Mouse (Mus musculus) liver, embryonic 13.5 days (tissue): Measurements from ENCODE around the gene Ccdc97. TPM values are rescaled to one million over a fixed set of nuclear protein-coding genes. Genes with fewer than 3 reads are reported as not detected.
"Not testable (repeated sequence)": the region's sequence is repeated elsewhere in the genome, so short reads cannot be mapped to it uniquely, and the experiment has no call there.

ENCODE experiments used
- ATAC-seq: fragments of 200-750 bp; cut with Nextera tagmentation; 2 replicates; pipeline ENCODE4 v1.8.0; 2017; ENCODE audit warnings: low read depth, mild to moderate bottlenecking, moderate number of reproducible peaks, moderate library complexity
- DNase-seq: peaks from one replicate; pipeline ENCODE4 v3.0.0; 2022
- H3K27ac ChIP-seq: fragments of 300-500 bp; sonication (generic); 2 replicates; pipeline ENCODE4 v1.5.1; 2015; ENCODE audit warnings: moderate library complexity, mild to moderate bottlenecking, inconsistent platforms
- H3K27me3 ChIP-seq: fragments of 300-500 bp; sonication (generic); 2 replicates; pipeline ENCODE4 v1.6.1; 2015; ENCODE audit warnings: mild to moderate bottlenecking, inconsistent platforms
- H3K36me3 ChIP-seq: fragments of 300-500 bp; sonication (generic); 2 replicates; pipeline ENCODE4 v1.6.1; 2015; ENCODE audit warnings: mild to moderate bottlenecking, inconsistent platforms
- H3K4me1 ChIP-seq: fragments of 300-500 bp; sonication (generic); replicated peaks from 2 replicates; pipeline ENCODE4 v1.6.1; 2015; ENCODE audit warnings: inconsistent platforms
- H3K4me2 ChIP-seq: fragments of 300-500 bp; sonication (generic); 2 replicates; pipeline ENCODE4 v1.6.1; 2015; ENCODE audit warnings: inconsistent platforms, mild to moderate bottlenecking, moderate library complexity
- H3K4me3 ChIP-seq: fragments of 300-500 bp; sonication (generic); replicated peaks from 2 replicates; pipeline ENCODE4 v1.5.1; 2015; ENCODE audit warnings: mild to moderate bottlenecking, inconsistent platforms
- H3K9ac ChIP-seq: fragments of 300-500 bp; sonication (generic); 2 replicates; pipeline ENCODE4 v1.6.1; 2015; ENCODE audit warnings: mild to moderate bottlenecking, inconsistent platforms
- H3K9me3 ChIP-seq: fragments of 300-500 bp; sonication (generic); replicated peaks from 2 replicates; pipeline ENCODE4 v1.6.1; 2016; ENCODE audit warnings: inconsistent platforms
- WGBS: fragments of 180-500 bp; shearing (Covaris S2); methylation state at CpG from one replicate; pipeline ENCODE4 v1.1.7; 2015; ENCODE audit not compliant: insufficient replicate concordance; 5-methylcytosine and 5-hydroxymethylcytosine counted together
- polyA plus RNA-seq: library from polyadenylated mRNA; unstranded; fragments of >200 nt; fragmentation: Nextera tagmentation; extraction: Ambion mirVana; gene quantifications from 2 replicates; pipeline ENCODE4 v1.2.1, GENCODE M21; 2015

Ccdc97 gene
- polyA plus RNA-seq, 1 experiment from 2014 or later = 8.8 TPM

GRCm38 (mm10) chr7:25753076-25753475 is 34.2 kb upstream of the Ccdc97 start:
- H3K27ac ChIP-seq = peak overlapping the region; percentile 96; the same call in 1 of the 2 replicates
- DNase-seq (no peak), ATAC-seq (no peak)
- no peaks in the 10 kb centered on the region for H3K27me3 ChIP-seq
- peaks cover 43% of the 10 kb centered on the region for H3K4me1 ChIP-seq
- no peaks in the 10 kb centered on the region for H3K9me3 ChIP-seq
- peak overlapping the region; percentile 97 for H3K4me3 ChIP-seq
- H3K9ac ChIP-seq = peak overlapping the region; percentile 99
- H3K36me3 ChIP-seq = peaks cover 46% of the 10 kb centered on the region
- H3K4me2 ChIP-seq = peak overlapping the region; percentile 92

GRCm38 (mm10) chr7:25746844-25747243 is 28.0 kb upstream of the Ccdc97 start:
- DNase-seq = no peak
- Histone ChIP-seq H3K4me1 (peaks cover 20% of the 10 kb centered on the region), H3K9ac (no peak overlapping the region)

GRCm38 (mm10) chr7:25738277-25738676 is 19.4 kb upstream of the Ccdc97 start:
- Histone ChIP-seq H3K27ac (no peak overlapping the region), H3K27me3 (no peaks in the 10 kb centered on the region), H3K36me3 (peaks cover 98% of the 10 kb centered on the region), H3K4me2 (no peak overlapping the region), H3K9me3 (no peaks in the 10 kb centered on the region), H3K9ac (no peak overlapping the region), H3K4me1 (peaks cover 55% of the 10 kb centered on the region), H3K4me3 (no peak overlapping the region)
- ATAC-seq (peak; percentile 78), DNase-seq (no peak)
- WGBS = 23% methylated on average over 3 of the region's 3 CpGs

More at GRCm38 (mm10) chr7:25746844-25747243, 28.0 kb upstream of the Ccdc97 start:
- H3K4me3 ChIP-seq = no peak overlapping the region
- H3K27ac ChIP-seq = no peak overlapping the region
- no peaks in the 10 kb centered on the region for H3K9me3 ChIP-seq
- no peaks in the 10 kb centered on the region for H3K27me3 ChIP-seq
- ATAC-seq = no peak
- H3K36me3 ChIP-seq = peaks cover 100% of the 10 kb centered on the region
- WGBS = 74% methylated on average over 3 of the region's 3 CpGs
- H3K4me2 ChIP-seq = no peak overlapping the region

- Histone ChIP-seq H3K36me3 (peaks cover 98% of the 10 kb centered on the region), H3K4me3 (no peak overlapping the region), H3K4me2 (no peak overlapping the region), H3K27me3 (no peaks in the 10 kb centered on the region), H3K4me1 (peaks cover 50% of the 10 kb centered on the region), H3K27ac (no peak overlapping the region; the same call in 1 of the 2 replicates), H3K9me3 (no peaks in the 10 kb centered on the region), H3K9ac (no peak overlapping the region)
- 81% methylated on average over 2 of the region's 2 CpGs for WGBS
- DNase-seq (no peak), ATAC-seq (no peak)
Observed at GRCm38 (mm10) chr7:25736920-25737319, 18.0 kb upstream of the Ccdc97 start.

GRCm38 (mm10) chr7:25734991-25735390 is 16.1 kb upstream of the Ccdc97 start:
- no peak for DNase-seq
- peaks cover 98% of the 10 kb centered on the region for H3K36me3 ChIP-seq
- WGBS = 11% methylated on average over 4 of the region's 4 CpGs

GRCm38 (mm10) chr7:25731294-25732055 is 12.6 kb upstream of the Ccdc97 start:
- H3K4me1 ChIP-seq = peaks cover 28% of the 10 kb centered on the region
- no peak overlapping the region for H3K4me3 ChIP-seq
- H3K27ac ChIP-seq = peak overlapping the region; percentile 1; the same call in 1 of the 2 replicates
- no peak overlapping the region for H3K4me2 ChIP-seq
- no peaks in the 10 kb centered on the region for H3K9me3 ChIP-seq
- no peak for DNase-seq
- 63% methylated on average over 8 of the region's 8 CpGs for WGBS
- no peaks in the 10 kb centered on the region for H3K27me3 ChIP-seq
- ATAC-seq = no peak
- peaks cover 98% of the 10 kb centered on the region for H3K36me3 ChIP-seq
- no peak overlapping the region for H3K9ac ChIP-seq

More at GRCm38 (mm10) chr7:25734991-25735390, 16.1 kb upstream of the Ccdc97 start:
- 0 out of 2 replicates have a peak overlapping the region, but pooled peaks have one; percentile 1 for H3K4me2 ChIP-seq
- H3K27me3 ChIP-seq = no peaks in the 10 kb centered on the region
- H3K4me1 ChIP-seq = peaks cover 49% of the 10 kb centered on the region
- peak overlapping the region; percentile 44; the same call in 1 of the 2 replicates for H3K27ac ChIP-seq
- no peaks in the 10 kb centered on the region for H3K9me3 ChIP-seq
- no peak overlapping the region for H3K4me3 ChIP-seq
- ATAC-seq = peak; percentile 63; the same call in 1 of the 2 replicates
- H3K9ac ChIP-seq = no peak overlapping the region

GRCm38 (mm10) chr7:25729862-25730261 is 11.0 kb upstream of the Ccdc97 start:
- no peak for ATAC-seq
- no peak for DNase-seq
- Histone ChIP-seq H3K9ac (no peak overlapping the region), H3K9me3 (no peaks in the 10 kb centered on the region), H3K36me3 (peaks cover 98% of the 10 kb centered on the region), H3K4me1 (peaks cover 12% of the 10 kb centered on the region), H3K4me2 (no peak overlapping the region), H3K4me3 (no peak overlapping the region), H3K27me3 (no peaks in the 10 kb centered on the region), H3K27ac (no peak overlapping the region)
- WGBS = 93% methylated on average over 2 of the region's 2 CpGs

- Histone ChIP-seq H3K36me3 (peaks cover 98% of the 10 kb centered on the region), H3K9me3 (no peaks in the 10 kb centered on the region), H3K4me2 (no peak overlapping the region), H3K9ac (no peak overlapping the region), H3K27ac (no peak overlapping the region), H3K4me1 (peaks cover 7% of the 10 kb centered on the region; the same call in 1 of the 2 replicates), H3K4me3 (no peak overlapping the region), H3K27me3 (no peaks in the 10 kb centered on the region)
- no peak for DNase-seq
- ATAC-seq = 0 out of 2 replicates have a peak, but pooled peaks have one; percentile 33
- WGBS = 38% methylated on average over 2 of the region's 2 CpGs
Observed at GRCm38 (mm10) chr7:25729396-25729795, 10.5 kb upstream of the Ccdc97 start.

GRCm38 (mm10) chr7:25727800-25728199 is 8.9 kb upstream of the Ccdc97 start:
- WGBS = 91% methylated on average over 5 of the region's 5 CpGs
- H3K4me3 ChIP-seq = no peak overlapping the region
- no peak for ATAC-seq

GRCm38 (mm10) chr7:25725886-25726285 is 7.0 kb upstream of the Ccdc97 start:
- Histone ChIP-seq H3K27me3 (no peaks in the 10 kb centered on the region), H3K9me3 (no peaks in the 10 kb centered on the region), H3K36me3 (peaks cover 98% of the 10 kb centered on the region), H3K9ac (no peak overlapping the region), H3K4me3 (no peak overlapping the region), H3K4me1 (peaks cover 27% of the 10 kb centered on the region), H3K27ac (no peak overlapping the region), H3K4me2 (no peak overlapping the region)
- 73% methylated on average over 19 of the region's 19 CpGs for WGBS
- no peak for DNase-seq
- no peak for ATAC-seq

More at GRCm38 (mm10) chr7:25727800-25728199, 8.9 kb upstream of the Ccdc97 start:
- Histone ChIP-seq H3K27me3 (no peaks in the 10 kb centered on the region), H3K27ac (no peak overlapping the region), H3K4me2 (no peak overlapping the region), H3K9ac (no peak overlapping the region), H3K36me3 (peaks cover 99% of the 10 kb centered on the region), H3K9me3 (no peaks in the 10 kb centered on the region), H3K4me1 (peaks cover 13% of the 10 kb centered on the region)
- no peak for DNase-seq

GRCm38 (mm10) chr7:25721776-25722175 is 2.9 kb upstream of the Ccdc97 start:
- H3K9me3 ChIP-seq, DNase-seq, H3K27me3 ChIP-seq, H3K4me3 ChIP-seq: not testable (repeated sequence)
- peak; percentile 47 for ATAC-seq
- Histone ChIP-seq H3K36me3 (peaks cover 70% of the 10 kb centered on the region), H3K27ac (peak overlapping the region; percentile 80), H3K9ac (peak overlapping the region; percentile 45), H3K4me2 (peak overlapping the region; percentile 33), H3K4me1 (peaks cover 56% of the 10 kb centered on the region)

- no peaks in the 10 kb centered on the region for H3K27me3 ChIP-seq
- H3K27ac ChIP-seq = no peak overlapping the region
- H3K4me2 ChIP-seq = no peak overlapping the region
- no peak for DNase-seq
- WGBS = 80% methylated on average over 5 of the region's 5 CpGs
- ATAC-seq = no peak
- no peak overlapping the region for H3K4me3 ChIP-seq
- H3K36me3 ChIP-seq = peaks cover 70% of the 10 kb centered on the region
- H3K9me3 ChIP-seq = no peaks in the 10 kb centered on the region
- H3K4me1 ChIP-seq = peaks cover 57% of the 10 kb centered on the region
- no peak overlapping the region for H3K9ac ChIP-seq
Observed at GRCm38 (mm10) chr7:25720760-25721159, 1.9 kb upstream of the Ccdc97 start.
